Mouse (Mus musculus) layer of hippocampus, adult 11-12 months (tissue): ENCODE data around the gene Rgs8.

ENCODE experiments used
- DNase-seq: peaks from one replicate; pipeline ENCODE4 v3.0.0; 2022; ENCODE audit warnings: low spot score

Rgs8 gene

GRCm38 (mm10) chr1:153675591-153675990 is 22.8 kb downstream of the Rgs8 start:
- DNase-seq = no peak

DNA sequence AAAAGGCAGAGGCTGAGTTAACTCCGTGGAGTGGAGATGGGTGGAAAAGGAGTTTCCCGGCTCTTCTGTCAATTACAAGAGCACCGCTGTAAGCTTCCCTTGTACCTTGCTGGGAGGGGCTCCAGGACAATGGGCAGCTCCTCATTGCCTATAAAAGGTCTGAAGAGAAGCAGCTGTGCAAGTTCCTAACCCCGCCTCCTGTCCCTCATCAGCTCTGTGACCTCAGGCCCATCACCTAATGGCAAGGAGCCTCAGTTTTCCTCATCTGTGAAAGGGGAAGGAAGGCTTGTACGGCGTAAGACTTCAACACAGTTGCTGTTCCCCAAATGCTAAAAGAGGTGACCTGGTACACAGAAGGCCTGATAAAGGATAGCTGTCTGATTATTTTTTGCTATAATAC is 24.8 kb downstream of the Rgs8 start:
- DNase-seq = no peak

GRCm38 (mm10) chr1:153679147-153679546 is 26.3 kb downstream of the Rgs8 start:
- DNase-seq = peak; percentile 72

DNA sequence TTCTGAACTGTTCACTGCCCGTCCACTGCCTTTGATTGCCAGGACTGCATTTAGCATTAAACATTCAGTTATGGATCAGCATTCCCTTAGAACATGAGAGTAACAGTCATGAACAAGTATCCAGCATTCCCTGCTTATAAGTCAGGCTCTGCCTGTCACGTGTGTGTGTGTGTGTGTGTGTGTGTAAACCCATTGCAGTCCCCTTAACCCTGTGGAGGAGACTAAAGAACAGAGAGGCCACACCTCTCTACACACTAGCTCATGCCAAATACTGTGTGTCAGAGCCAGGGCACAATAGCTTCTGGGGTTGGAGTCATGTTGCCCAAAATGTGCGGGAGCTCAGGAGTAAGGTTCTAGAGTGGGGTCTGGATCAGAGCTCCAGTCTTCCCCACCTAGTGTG is 26.8 kb downstream of the Rgs8 start:
- no peak for DNase-seq

GRCm38 (mm10) chr1:153680363-153680762 is 27.5 kb downstream of the Rgs8 start:
- no peak for DNase-seq

- no peak for DNase-seq
These were observed 28.2 kb downstream of the Rgs8 start for GRCm38 (mm10) chr1:153681036-153681435.

- DNase-seq = no peak
These were observed 30.4 kb downstream of the Rgs8 start for GRCm38 (mm10) chr1:153683190-153683589.

DNA sequence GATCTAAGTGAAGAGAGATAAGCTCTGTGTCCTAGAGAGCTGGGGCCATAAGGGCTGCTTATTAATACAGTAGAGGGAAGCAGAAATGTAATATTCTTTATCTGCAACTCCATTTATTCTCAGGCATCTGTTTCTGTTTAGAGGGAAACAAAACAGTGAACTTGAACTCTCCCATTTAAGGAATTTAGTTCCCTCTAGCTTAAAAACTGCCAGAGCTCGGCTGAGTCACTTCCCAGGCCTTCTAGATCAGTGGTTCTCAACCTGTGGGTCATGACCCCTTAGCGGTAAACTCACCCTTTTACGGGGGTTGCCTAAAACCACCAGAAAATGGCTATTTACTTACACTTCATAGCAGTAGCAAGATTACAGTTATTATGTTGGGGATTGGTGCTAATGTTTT is 32.8 kb downstream of the Rgs8 start:
- DNase-seq = no peak

DNA sequence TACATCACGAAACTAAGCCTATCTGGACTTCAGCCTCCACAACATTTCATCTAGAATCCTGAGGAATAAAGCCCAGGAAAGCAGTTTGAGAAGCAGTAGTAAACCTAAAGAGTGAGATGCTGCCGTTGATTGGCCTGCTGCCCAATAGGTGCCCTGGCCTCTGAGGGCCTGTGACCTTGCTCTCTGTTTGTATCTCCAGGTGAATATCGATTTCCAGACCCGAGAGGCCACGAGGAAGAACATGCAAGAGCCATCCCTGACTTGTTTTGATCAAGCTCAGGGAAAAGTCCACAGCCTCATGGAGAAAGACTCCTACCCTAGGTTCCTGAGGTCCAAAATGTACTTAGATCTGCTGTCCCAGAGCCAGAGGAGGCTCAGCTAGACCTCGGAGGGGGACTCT is 39.7 kb downstream of the Rgs8 start:
- DNase-seq = no peak

DNA sequence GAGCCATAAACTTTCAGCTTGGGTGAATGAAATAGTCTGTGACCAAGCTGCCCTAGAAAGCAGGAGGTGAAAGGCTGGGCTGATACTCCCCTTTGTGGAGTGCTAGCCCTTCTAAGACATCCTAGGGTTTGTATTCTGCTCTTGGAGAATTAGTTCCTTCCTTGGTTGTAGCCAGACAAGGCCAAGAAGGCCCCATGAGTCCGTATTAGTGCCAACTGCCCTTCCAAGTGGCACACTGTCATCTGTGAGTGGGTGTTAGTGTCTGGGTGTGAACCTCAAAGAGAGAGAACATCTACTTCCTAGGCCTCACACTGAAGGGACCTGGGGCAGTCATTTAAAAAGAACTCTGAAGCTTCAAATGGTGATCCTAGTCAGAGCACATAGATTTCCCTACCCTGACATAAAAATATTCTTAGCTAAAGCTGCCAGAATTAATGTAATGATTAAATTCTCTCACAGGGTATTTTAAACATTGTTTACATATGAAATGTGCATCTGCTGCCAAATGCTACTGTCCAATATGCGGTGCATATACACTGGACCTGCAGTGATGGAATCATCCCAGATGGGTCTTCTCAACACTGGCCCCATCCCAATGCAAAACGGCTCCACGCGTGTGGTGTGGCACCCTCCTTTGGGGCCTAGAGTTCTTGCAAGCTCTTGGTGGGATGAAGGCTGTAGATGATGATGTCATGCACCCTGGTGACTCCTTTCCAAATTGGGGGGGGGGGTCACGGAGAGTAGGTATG is 41.7 kb downstream of the Rgs8 start:
- DNase-seq = no peak

DNA sequence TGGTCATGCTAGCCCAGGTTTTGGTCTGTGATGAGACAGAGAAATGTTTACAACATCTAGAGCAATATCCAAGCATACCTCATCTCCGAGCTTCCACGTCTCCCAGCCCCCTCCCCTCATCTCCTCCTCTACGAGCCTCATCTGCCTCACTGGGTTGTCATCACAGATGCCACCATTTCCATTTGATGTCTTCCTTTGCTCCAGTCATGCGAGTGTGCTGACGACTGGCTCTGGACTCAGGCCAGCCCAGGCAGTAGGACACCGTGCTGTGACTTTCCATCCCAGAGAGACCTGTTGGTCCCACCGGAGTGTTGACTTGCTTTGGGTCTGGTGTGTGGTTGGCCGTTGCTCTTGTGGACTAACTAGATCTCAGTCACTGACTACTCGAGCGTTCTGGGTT is 42.6 kb downstream of the Rgs8 start:
- DNase-seq = no peak

DNA sequence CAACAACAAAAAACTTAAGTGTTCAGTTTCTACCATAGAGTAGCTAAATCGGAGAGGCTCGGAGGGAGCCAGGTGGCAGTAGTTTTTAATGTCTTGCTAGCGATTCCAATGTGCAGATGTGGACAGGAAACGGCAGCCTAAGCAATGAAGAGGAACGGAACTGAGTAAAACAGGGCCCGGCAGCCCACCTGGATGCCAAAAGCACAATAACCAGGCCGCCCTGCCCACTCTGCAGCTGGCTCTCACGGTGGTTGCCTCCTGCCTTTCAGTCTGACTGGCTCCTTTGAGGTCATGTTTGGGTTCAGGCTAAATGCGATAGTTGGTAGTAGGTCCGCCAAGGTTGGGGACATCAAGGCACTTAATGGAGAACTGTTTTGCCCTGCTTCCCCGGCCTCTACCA is 43.3 kb downstream of the Rgs8 start:
- no peak for DNase-seq

DNA sequence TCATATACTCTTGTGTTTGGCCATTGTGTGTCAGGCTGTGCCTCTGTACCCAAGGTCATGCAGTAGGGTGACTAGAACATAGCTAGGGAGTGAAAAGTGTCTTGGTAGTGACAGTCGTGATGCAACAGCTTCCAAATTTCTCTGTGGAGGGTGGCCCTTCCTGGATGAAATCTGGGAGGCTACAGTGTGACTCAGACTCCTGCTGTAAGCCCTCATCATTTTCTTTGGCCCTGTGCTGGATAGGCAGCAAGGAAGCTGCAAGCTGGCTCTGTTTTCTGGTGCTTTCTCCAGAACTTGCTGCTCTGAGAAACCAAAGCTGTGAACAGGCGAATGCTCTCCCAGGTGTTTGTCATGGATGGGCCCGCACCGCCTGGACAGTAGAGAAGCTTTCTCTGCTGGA is 43.7 kb downstream of the Rgs8 start:
- no peak for DNase-seq

DNA sequence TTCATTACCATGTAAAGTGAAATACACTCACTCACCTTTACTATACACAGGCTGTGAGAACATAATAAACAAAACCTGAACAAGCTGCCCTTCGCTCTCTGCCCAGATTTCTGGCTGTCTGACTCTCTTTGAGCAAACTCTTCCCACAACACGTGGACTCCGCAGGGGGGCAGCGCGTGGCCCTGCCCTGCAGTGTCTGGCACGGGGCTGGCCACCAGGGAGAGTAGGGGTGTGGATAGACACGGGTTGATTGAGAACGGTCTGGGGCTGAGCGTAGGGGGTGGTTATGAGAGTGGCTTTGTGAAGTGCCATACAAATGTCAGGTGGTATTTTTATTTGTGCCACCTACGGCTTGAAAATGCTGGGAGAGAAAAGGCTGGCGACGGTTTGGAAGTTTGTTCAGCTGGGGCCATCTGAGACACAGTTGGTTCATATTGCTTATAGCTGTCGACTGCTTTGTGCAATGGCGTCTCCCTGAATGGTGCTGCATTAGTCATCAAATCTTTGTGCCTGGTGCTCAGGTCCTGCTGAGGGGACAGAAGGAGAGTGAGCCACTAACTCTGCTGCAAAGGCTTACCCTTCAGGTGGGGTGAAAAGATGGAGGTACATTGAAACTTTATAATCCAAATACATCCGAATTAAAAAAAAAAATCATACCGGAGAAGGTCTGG is 44.9 kb downstream of the Rgs8 start:
- no peak for DNase-seq

DNA sequence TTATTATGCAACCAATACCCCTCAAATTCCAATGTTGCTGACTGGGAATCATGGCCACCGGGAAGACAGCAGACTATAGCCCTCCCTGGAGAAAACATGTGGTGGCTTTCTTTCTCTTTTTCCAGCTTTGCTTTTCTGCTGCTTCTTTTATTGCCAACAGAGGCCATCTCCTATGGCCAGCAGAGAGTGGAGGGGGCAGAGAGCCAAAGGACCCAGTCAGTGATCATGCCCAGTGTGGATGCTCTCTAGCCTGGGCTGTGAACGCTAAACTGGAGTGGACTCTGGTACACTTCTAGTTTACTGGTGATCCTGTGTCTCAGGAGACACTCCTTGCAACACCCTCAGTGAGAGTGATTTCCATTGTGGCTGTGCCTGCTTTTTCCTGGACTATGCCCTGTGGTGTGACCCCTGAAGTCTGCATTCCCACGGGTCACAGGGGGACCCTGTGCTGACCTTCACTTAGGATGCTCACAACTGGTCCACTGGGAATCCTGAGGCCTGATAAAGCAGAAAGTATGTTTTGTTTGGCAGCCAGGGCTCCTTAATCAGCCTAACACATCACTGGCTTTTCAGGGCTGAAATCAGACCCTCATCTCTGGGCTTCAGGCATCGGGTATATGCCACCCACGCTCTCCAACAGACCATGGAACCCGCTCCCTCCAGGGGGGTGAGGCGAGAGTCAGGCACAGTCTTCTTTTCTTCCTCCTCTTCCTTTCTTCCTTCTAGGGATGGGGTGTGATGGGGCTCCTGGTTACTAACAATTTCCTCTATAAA is 45.7 kb downstream of the Rgs8 start:
- DNase-seq = no peak

- DNase-seq = no peak
These were observed 47.7 kb downstream of the Rgs8 start for GRCm38 (mm10) chr1:153700448-153701063.

GRCm38 (mm10) chr1:153701461-153701860 is 48.6 kb downstream of the Rgs8 start:
- DNase-seq = no peak

GRCm38 (mm10) chr1:153702166-153702852 is 49.5 kb downstream of the Rgs8 start:
- DNase-seq = no peak

DNA sequence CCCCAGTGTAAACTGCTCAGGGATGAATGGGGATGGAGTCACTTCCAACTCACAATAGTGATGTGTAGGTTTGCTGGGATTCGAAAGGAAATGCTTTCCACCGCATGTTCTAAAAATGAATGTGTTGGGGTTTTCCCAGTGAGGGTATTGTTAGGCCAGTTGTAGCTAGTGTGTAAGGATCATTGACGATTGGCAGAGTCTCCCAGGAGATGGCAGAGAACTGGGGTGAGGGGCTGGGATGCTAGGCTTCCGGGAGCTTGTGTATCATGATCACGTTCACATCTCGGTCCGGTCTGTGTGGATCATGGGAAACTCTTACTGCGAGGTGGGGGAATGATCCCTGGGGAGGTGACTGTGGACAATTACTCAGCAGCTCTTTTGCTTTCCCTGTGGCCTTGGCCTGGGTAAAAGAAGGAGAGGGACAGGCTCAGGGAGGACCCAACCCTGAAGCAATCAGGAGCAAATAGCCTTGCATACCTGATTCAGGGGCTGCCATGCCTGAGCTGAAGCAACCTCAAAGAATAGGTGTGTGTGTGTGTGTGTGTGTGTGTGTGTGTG is 50.1 kb downstream of the Rgs8 start:
- no peak for DNase-seq

DNA sequence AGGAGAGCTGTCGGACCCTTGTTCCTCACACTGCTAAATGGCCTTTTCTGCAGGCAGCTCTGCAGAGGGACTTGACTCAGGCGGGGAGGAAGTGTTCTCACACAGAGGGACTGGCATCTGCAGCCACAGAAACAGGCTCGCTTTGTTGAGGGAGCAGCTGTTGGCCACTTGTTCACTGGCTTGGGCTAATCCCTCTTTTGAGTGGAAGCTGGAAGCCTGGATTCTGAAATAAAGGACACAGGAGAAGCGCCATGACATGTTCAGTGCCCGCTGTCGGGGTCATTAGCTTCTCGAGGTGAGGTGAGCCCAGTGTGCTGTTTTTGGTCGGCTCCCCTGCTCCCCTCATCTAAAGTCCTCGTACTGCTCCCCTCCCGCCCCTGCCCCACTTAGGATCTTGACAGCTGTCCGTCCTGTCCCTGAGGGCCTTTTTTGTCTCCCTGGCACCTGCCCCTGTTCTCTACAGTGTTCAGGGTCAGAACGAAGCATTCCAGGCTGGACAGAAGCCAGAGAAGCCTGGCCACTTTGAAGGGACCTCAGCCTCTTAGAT is 50.7 kb downstream of the Rgs8 start:
- DNase-seq = peak; percentile 58

DNA sequence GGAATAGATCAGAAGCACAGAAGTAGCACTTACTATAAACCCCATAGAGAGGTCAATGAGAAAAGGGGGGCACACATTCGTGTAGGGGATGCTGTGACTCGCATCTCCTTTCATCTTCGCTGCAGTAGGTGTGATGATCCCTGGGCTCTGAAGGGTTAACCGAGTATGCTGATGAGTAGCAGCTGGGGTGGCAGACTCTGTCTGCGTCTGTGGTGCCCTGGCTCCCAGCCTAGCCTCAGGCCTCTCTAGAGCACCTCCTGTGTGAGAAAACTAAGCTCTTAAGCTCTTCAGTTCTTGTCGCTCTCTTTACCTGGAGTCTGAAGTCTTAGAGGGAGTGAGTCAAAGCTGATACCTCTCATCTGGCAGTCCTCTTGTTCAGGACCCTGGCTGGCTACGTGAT is 51.3 kb downstream of the Rgs8 start:
- DNase-seq = no peak
